Mouse (Mus musculus) liver, adult 2 months (tissue): ENCODE measurements at regions not wholly inside any gene's neighbourhood (a gene's known extent, or its start where the extent isn't known, plus 50 kb on each side); places are given as distances from the start of the nearest gene placed in this dataset.

ENCODE experiments used
- CTCF ChIP-seq: fragments of 200-500 bp; IDR thresholded peaks from 2 replicates; pipeline ENCODE4 v1.5.1; 2011; ENCODE audit warnings: low read depth, low read length, control low read depth
- POLR2A ChIP-seq: fragments of 200-500 bp; IDR thresholded peaks from 2 replicates; pipeline ENCODE4 v1.6.1; 2011; ENCODE audit warnings: low read length, control low read depth; ENCODE audit not compliant: insufficient read depth; ENCODE audit errors: extremely low read depth

- TF ChIP-seq CTCF = no peak
- TF ChIP-seq POLR2A = no peak
These were observed 54.9 kb upstream of the Raph1 start for GRCm38 (mm10) chr1:60621770-60622169.
